Mouse (Mus musculus) frontal cortex, adult 2 months (tissue): ENCODE measurements at regions not wholly inside any gene's neighbourhood (a gene's known extent, or its start where the extent isn't known, plus 50 kb on each side); places are given as distances from the start of the nearest gene placed in this dataset.
A peak's percentile ranks its signal among the peaks of the same experiment; 100 is the strongest.

Experiments used
- DNase-seq, 2 experiments: peaks; one replicate each; pipeline ENCODE4 v3.0.0; 2022; ENCODE audit warnings: low spot score in 1 of 2; ENCODE audit errors: extremely low spot score in 1 of 2

GRCm38 (mm10) chr14:104694174-104694803 is 171.8 kb upstream of the Rnf219 start:
- no peak for DNase-seq

DNA sequence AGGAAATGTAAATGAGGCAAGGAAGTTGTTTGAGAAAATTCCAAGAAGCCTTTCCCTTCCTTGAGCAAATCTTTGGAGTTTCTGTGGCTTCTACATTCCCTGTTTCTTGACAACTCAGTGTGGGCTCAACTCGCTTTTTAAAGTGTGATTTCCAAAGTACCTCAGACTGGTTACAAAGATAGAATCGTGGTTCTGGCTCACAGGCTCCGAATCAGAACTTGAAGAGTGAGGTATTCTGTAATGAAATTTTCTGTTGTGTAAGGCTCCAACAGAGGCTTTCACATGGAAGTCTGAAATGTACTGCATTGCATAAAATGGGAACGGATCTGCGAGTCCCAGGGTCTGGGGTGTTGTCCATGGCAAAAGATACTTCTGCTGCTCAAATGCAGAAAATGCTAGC is 170.2 kb upstream of the Rnf219 start:
- no peak for DNase-seq

DNA sequence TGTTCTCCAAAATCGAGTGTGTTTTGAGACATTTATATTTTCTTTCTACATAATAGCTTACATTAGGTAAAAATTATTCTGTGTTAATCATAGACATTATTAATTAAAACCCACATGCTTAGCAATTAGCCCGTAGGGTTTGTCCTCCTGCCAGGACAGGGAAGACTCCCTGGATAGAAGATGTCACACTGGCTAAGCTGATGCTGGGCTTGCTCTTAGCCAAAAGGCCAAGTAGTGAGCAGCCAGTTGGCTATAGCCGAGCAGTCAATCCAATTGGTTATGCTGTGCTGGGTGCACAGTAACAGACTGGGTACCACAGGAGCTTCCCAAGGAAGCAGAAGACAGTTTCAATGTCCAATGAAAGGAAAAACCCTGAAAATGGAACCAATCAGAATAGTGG is 166.0 kb upstream of the Rnf219 start:
- no peak for DNase-seq

- no peak for DNase-seq
Measured at GRCm38 (mm10) chr14:104676810-104677209, 154.4 kb upstream of the Rnf219 start.

DNA sequence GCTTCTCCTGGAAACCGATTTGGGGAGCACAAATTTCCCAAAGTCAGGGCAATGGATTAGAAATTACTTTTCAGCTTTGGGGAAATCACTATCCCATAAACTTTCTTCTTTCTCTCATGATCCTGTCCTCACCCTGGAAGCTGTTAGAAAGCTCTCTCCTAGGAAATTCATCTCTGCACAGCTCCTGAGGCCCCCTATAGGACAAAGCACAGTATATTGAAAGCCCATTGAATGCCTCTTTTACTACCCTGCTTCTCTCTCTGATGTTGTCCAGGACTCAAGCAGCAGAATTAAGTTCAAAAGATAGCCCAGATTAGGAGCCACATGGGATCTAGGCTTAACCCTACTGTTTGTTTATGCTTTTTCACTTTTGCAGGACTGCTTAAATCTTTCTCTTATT is 139.3 kb upstream of the Rnf219 start:
- DNase-seq: no peak

GRCm38 (mm10) chr14:104658751-104659150 is 136.3 kb upstream of the Rnf219 start:
- no peak for DNase-seq

DNA sequence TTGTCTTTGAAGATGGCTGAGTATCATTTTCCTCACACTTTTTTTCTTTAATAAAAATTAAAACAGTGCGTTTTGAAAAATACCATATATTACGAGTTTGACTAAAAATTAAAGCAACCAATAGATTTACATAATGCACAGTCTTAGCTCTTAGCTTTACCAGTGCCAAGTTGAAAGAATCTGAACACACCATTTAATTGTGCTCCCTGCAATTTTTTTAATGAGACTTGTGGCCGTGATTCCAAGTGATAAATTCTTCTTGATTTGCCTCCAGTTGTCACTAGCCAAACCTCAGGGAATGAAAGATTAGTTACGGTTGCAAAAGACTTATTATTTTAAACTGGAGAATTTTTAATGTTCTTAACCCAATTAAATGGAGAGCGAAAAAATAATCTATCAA is 127.5 kb upstream of the Rnf219 start:
- no peak for DNase-seq

DNA sequence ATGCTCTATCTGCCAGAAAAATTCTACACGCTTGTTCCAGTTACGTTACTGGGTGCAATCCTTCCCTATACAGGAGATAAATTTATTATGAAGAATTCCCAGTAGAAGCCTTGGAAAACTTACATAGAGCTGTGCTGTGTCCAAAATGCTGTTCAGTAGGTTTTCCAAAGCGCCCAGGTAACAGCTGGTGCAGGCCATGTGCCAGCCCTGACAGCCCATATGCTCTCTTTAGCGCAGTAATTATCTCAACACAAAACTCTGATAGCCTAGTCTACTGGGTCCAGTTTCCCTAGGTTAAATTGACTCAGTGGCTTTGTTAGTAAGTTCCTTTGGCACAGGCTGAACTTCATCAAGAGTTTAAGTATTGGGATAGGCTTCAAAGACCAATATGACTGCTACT is 122.2 kb upstream of the Rnf219 start:
- DNase-seq: no peak

DNA sequence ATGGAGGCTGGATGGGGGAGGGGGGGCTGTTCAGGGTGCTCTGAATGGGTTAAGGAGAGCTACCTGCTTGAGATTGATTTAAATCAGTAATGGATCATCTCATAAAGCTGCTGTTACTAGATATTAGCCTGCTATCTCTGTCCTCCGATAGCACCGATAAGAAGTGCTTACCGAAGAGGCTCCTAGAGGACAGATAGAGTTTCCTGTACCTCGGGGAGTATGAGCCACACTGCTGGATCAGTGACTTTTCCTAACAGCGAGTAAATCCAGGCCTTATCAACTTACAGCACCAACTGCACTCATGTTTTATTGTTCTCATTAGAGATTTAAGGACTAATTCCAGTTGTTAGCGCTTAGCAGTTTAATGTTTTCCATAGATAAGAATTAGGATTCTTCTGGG is 120.3 kb upstream of the Rnf219 start:
- DNase-seq: no peak

DNA sequence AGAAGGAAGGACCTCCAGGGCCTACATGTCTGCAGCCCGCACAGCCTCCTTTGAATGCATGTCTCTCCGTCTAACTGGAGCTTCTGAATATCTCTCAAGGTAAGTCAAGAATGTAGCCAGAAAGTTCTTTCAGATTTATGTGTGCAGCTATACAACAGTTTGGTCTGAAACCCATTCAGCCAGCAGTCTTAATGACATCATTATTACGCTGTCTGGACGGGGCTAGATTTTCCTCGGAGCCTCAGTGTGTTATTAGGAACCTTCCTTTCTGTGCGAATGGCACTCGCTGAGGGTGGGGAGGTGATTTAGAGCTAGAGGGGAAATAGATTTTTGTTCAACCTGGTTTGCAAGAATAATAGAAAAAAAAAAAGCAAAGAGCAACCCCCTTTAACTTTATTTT is 116.9 kb upstream of the Rnf219 start:
- no peak for DNase-seq

DNA sequence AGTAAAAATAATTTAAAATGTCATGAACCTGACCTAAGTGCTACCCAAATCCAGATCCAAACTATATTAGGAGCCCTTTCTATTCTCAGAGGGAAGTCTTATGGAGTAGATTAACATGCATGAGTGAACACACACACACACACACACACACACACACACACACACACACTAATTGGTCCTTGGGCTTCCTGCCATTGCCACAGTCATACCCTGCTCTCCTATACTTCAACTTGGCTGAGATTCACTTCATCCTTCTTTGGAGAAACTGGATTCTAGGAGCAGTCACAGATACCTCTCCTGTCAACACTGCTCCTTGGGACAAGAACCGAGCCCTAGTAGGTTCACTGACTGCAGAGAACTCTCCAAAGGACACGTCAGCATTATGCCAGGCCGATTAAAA is 89.0 kb upstream of the Rnf219 start:
- no peak for DNase-seq

DNA sequence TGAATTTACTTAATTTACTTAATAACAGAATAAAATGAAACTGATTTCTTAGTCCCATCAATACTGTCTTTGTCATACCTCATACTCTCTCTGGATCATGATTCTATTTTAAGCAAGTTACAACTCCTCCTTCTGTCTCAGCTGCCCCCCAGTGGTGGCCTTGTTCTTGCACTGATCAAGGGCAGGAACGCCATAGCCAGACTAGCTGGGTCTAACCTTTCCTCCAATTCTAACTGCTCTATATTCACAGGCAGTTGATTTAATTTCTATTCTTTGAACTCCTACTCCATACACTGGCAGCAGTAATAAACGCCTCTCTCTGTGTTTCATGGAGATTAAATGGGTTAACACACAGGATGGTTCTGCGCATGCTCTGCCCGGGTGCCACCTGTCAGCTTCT is 87.9 kb upstream of the Rnf219 start:
- DNase-seq: peak in 1 of 2 experiments; percentile 22

DNA sequence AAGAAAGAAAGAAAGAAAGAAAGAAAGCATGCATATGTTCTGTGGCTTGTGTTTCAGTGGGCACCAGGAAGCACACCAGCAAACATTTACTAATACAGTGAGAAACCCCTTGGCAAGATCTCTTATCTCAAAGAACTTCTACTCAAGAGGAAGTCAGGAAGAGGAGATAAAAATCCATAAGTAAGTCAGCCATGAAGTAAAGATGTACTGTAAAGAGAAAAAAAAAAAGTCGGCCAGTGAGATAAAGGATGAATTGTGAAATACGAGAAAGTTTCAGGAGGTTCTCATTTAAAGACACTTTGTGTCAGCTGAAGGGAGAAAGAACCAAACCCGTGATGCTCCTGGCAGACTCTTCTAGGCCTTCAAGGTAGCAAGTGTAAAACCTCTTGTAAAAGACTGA is 72.4 kb upstream of the Rnf219 start:
- DNase-seq: no peak
